Mouse (Mus musculus) granulocyte monocyte progenitor cell, adult 5-6 weeks (primary cell): ENCODE data around the gene Gm21985. TPM values are rescaled to one million over a fixed set of nuclear protein-coding genes. Genes with fewer than 3 reads are reported as not detected.
"Not testable (repeated sequence)": the region's sequence is repeated elsewhere in the genome, so short reads cannot be mapped to it uniquely, and the experiment has no call there.

Experiments used
- ATAC-seq: replicated peaks from 2 replicates; pipeline ENCODE4 v1.8.0; 2016; ENCODE audit warnings: mild to moderate bottlenecking, moderate TSS enrichment, inconsistent platforms; ENCODE audit not compliant: poor library complexity, severe bottlenecking
- total RNA-seq, 2 experiments: library from RNA; stranded (forward) in 1 of 2; stranded (reverse) in 1 of 2; fragments of 200-712, 200-1000 nt in 1 of 2; fragments of >200 nt in 1 of 2; fragmentation: Nextera tagmentation in 1 of 2; gene quantifications; 2 replicates each; pipeline ENCODE4 v1.2.3; 2014 to 2017

Gm21985 gene
- total RNA-seq, 2 experiments from 2014 or later: 0.36 TPM; not detected in 1

- peak; percentile 94 for ATAC-seq
Measured at GRCm38 (mm10) chr2:112378973-112379898, 113.1 kb downstream of the Gm21985 start, which contains the start of gene Katnbl1. Gene Katnbl1 (plus strand): TSS chr2:112379211.

GRCm38 (mm10) chr2:112380131-112380530 lies 114.0 kb downstream of the Gm21985 start:
- ATAC-seq: no peak

- ATAC-seq: no peak
Measured at GRCm38 (mm10) chr2:112381219-112381618, 115.1 kb downstream of the Gm21985 start.

- ATAC-seq: no peak
Measured at GRCm38 (mm10) chr2:112390843-112391242, 124.7 kb downstream of the Gm21985 start.

GRCm38 (mm10) chr2:112391346-112392000 lies 125.4 kb downstream of the Gm21985 start:
- ATAC-seq: peak; percentile 42

- peak; percentile 70 for ATAC-seq
Measured at GRCm38 (mm10) chr2:112392689-112393088, 126.6 kb downstream of the Gm21985 start.

- ATAC-seq: peak; percentile 53
Measured at GRCm38 (mm10) chr2:112393958-112394357, 127.8 kb downstream of the Gm21985 start.

GRCm38 (mm10) chr2:112396649-112397048 lies 130.5 kb downstream of the Gm21985 start:
- peak; percentile 51 for ATAC-seq

- no peak for ATAC-seq
Measured at GRCm38 (mm10) chr2:112407030-112407429, 140.9 kb downstream of the Gm21985 start.

- ATAC-seq: no peak
Measured at GRCm38 (mm10) chr2:112425308-112425707, 159.2 kb downstream of the Gm21985 start.

- ATAC-seq: not testable (repeated sequence)
Measured at GRCm38 (mm10) chr2:112428534-112428933, 162.4 kb downstream of the Gm21985 start.

- ATAC-seq: no peak
Measured at GRCm38 (mm10) chr2:112429665-112430064, 163.6 kb downstream of the Gm21985 start.

- ATAC-seq: no peak
Measured at GRCm38 (mm10) chr2:112430403-112430802, 164.3 kb downstream of the Gm21985 start.

GRCm38 (mm10) chr2:112432523-112432922 lies 166.4 kb downstream of the Gm21985 start:
- no peak for ATAC-seq

- ATAC-seq: peak; percentile 30
Measured at GRCm38 (mm10) chr2:112433359-112433758, 167.2 kb downstream of the Gm21985 start.

- ATAC-seq: no peak
Measured at GRCm38 (mm10) chr2:112436292-112436691, 170.2 kb downstream of the Gm21985 start.

- ATAC-seq: peak; percentile 58
Measured at GRCm38 (mm10) chr2:112437589-112437988, 171.5 kb downstream of the Gm21985 start.

- no peak for ATAC-seq
Measured at GRCm38 (mm10) chr2:112443491-112443890, 177.4 kb downstream of the Gm21985 start.

- no peak for ATAC-seq
Measured at GRCm38 (mm10) chr2:112445511-112445910, 179.4 kb downstream of the Gm21985 start.

- ATAC-seq: peak; percentile 86
Measured at GRCm38 (mm10) chr2:112448046-112448445, 181.9 kb downstream of the Gm21985 start.

GRCm38 (mm10) chr2:112448510-112449059 lies 182.5 kb downstream of the Gm21985 start:
- ATAC-seq: peak; percentile 57
